8 mouse cellular contexts compared by ENCODE assay signal in the genomic region with DNA sequence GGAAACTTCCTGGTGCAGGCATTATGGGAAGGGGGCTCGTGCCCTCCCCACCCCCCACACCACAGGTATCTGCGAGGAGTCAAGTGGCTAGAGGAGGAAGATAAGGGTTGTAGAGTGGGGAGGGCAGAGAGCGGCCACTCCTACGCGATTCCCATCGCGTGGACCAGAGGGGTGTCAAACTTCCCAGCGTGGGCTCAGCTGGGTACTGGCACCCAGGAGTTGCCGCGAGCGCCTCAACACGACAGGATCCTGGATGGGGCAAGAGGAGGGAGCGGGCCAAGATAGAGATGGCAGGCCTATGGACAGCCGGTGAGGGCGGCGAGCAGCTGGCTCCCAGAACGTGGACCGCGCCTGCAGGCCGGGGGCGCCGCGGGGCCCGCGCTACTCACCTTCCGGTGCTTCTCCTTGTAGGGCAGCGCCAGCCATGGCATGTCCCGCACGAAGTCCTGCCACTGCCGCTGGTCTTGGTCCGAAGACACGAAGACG. TPM values are rescaled to one million over a fixed set of nuclear protein-coding genes. Genes with fewer than 3 reads are reported as not detected.
DNase-seq lines count a peak whose midpoint lies in the region; ATAC-seq and TF ChIP-seq lines count a peak whose summit lies in the region.

No protein-coding gene starts in this region.

- under 1% methylated on average over 30 of the region's 33 CpGs for WGBS in lung, embryonic 16.5 days
- under 1% methylated on average over 33 of the region's 33 CpGs for WGBS in forebrain, postnatal 0 days
- WGBS in limb, embryonic 12.5 days: under 1% methylated on average over 30 of the region's 33 CpGs

- H3K36me3 ChIP-seq in lung, embryonic 16.5 days (ENCODE audit: control insufficient read depth, insufficient read depth, low read length): no peaks in the 10 kb centered on the region
- H3K36me3 ChIP-seq in forebrain, postnatal 0 days (ENCODE audit: insufficient read depth): no peaks in the 10 kb centered on the region
- no peaks in the 10 kb centered on the region for H3K36me3 ChIP-seq in limb, embryonic 12.5 days

- H3K4me1 ChIP-seq in lung, embryonic 16.5 days (replicated peaks; ENCODE audit: control insufficient read depth, insufficient read depth, low read length): peaks cover 6% of the 10 kb centered on the region; the same call in 1 of the 2 replicates
- H3K4me1 ChIP-seq in forebrain, postnatal 0 days (ENCODE audit: insufficient read depth): peaks cover 5% of the 10 kb centered on the region
- peaks cover 27% of the 10 kb centered on the region for H3K4me1 ChIP-seq in limb, embryonic 12.5 days (replicated peaks)

- peak overlapping the region; percentile 81 for H3K27ac ChIP-seq in lung, embryonic 16.5 days (ENCODE audit: low read length)
- H3K27ac ChIP-seq in forebrain, postnatal 0 days (ENCODE audit: low read depth, low read length): peak overlapping the region; percentile 45; the same call in 1 of the 2 replicates
- H3K27ac ChIP-seq in limb, embryonic 12.5 days: peak overlapping the region; percentile 92

- peak overlapping the region; percentile 82 for H3K9ac ChIP-seq in lung, embryonic 16.5 days (ENCODE audit: low read length)
- H3K9ac ChIP-seq in forebrain, postnatal 0 days: peak overlapping the region; percentile 68
- H3K9ac ChIP-seq in limb, embryonic 12.5 days (replicated peaks): peak overlapping the region; percentile 89

- TF ChIP-seq CTCF in forebrain, postnatal 0 days (IDR thresholded peaks at IDR 0.05; ENCODE audit: low read depth): no peak

- H3K27me3 ChIP-seq in lung, embryonic 16.5 days (ENCODE audit: control insufficient read depth, insufficient read depth, low read depth, low read length): no peaks in the 10 kb centered on the region
- no peaks in the 10 kb centered on the region for H3K27me3 ChIP-seq in forebrain, postnatal 0 days (ENCODE audit: insufficient read depth, low read length)
- no peaks in the 10 kb centered on the region for H3K27me3 ChIP-seq in limb, embryonic 12.5 days

- no peaks in the 10 kb centered on the region for H3K9me3 ChIP-seq in lung, embryonic 16.5 days (ENCODE audit: control insufficient read depth, low read length)
- no peaks in the 10 kb centered on the region for H3K9me3 ChIP-seq in forebrain, postnatal 0 days (ENCODE audit: low read length)
- H3K9me3 ChIP-seq in limb, embryonic 12.5 days: no peaks in the 10 kb centered on the region

- peak; percentile 66 for ATAC-seq in lung, embryonic 16.5 days (ENCODE audit: low read depth)
- peak; percentile 36 for ATAC-seq in forebrain, postnatal 0 days
- peak; percentile 52 for ATAC-seq in limb, embryonic 12.5 days (ENCODE audit: insufficient number of reproducible peaks, insufficient read depth, low FRiP score, low TSS enrichment, low read depth)
- ATAC-seq in monocyte, adult 5-6 weeks (replicated peaks; ENCODE audit: insufficient number of reproducible peaks, low FRiP score, low TSS enrichment, poor library complexity, severe bottlenecking): peak; percentile 28; the same call in 1 of the 2 replicates

- peak overlapping the region; percentile 96 for H3K4me2 ChIP-seq in lung, embryonic 16.5 days (ENCODE audit: low read depth, low read length)
- H3K4me2 ChIP-seq in forebrain, postnatal 0 days (ENCODE audit: low read depth): peak overlapping the region; percentile 98
- H3K4me2 ChIP-seq in limb, embryonic 12.5 days: peak overlapping the region; percentile 90

- peak overlapping the region; percentile 82 for H3K4me3 ChIP-seq in lung, embryonic 16.5 days (ENCODE audit: low read length)
- peak overlapping the region; percentile 74 for H3K4me3 ChIP-seq in forebrain, postnatal 0 days (ENCODE audit: low read depth, low read length)
- H3K4me3 ChIP-seq in limb, embryonic 12.5 days (replicated peaks): peak overlapping the region; percentile 88

- DNase-seq in lung, postnatal 4 days: no peak
- peak; percentile 71 for DNase-seq in cerebellum, adult 11-12 months
- no peak for DNase-seq in forebrain, postnatal 0 days
- DNase-seq in layer of hippocampus, postnatal 25 days (ENCODE audit: extremely low spot score in 1 of 2, low spot score in 1 of 2): no peak
- no peak for DNase-seq in yolk sac, embryonic 10.5 days (ENCODE audit: low spot score)

RNA-seq across cellular contexts. Expression of a gene that starts 0.6 kb away (rescaled TPM):
- polyA plus RNA-seq in lung, embryonic 16.5 days (2015; fragmentation: Nextera tagmentation; extraction: Ambion mirVana): 18.7 and 19.4 TPM in 2 replicates
- 19.0 and 22.1 TPM in 2 replicates for total RNA-seq in forebrain, postnatal 0 days (2014; rRNA removed)
- 10.7 and 12.7 TPM in 2 replicates for polyA plus RNA-seq in forebrain, postnatal 0 days (2015; fragmentation: Nextera tagmentation; extraction: Ambion mirVana)
- polyA plus RNA-seq in limb, embryonic 12.5 days (2016; fragmentation: Nextera tagmentation; extraction: Ambion mirVana): 61.2 and 67.7 TPM in 2 replicates
- 1.9 to 5.8 TPM (median 2.8 TPM) in 3 replicates for total RNA-seq in monocyte, adult 5-6 weeks (2017)
- 10 to 100 TPM in 1 of 2 experiments, 1 to 10 TPM in 1; 8.9 to 12.4 TPM for total RNA-seq in layer of hippocampus, postnatal 25 days (2021)

RNA-seq across cellular contexts. Expression of a gene that starts 8.4 kb away (rescaled TPM):
- polyA plus RNA-seq in lung, embryonic 16.5 days (2015; fragmentation: Nextera tagmentation; extraction: Ambion mirVana): 97.3 and 98.8 TPM in 2 replicates
- total RNA-seq in forebrain, postnatal 0 days (2014; rRNA removed): 48.6 and 56.6 TPM in 2 replicates
- polyA plus RNA-seq in forebrain, postnatal 0 days (2015; fragmentation: Nextera tagmentation; extraction: Ambion mirVana): 93.2 and 98.2 TPM in 2 replicates
- 127 and 149 TPM in 2 replicates for polyA plus RNA-seq in limb, embryonic 12.5 days (2016; fragmentation: Nextera tagmentation; extraction: Ambion mirVana)
- total RNA-seq in monocyte, adult 5-6 weeks (2017): 6.4 to 10.2 TPM (median 8.2 TPM) in 3 replicates
- 10 to 100 TPM; 25.9 to 39.4 TPM for total RNA-seq in layer of hippocampus, postnatal 25 days (2021)
